13 mouse cellular contexts compared by ENCODE assay signal in the genomic region with DNA sequence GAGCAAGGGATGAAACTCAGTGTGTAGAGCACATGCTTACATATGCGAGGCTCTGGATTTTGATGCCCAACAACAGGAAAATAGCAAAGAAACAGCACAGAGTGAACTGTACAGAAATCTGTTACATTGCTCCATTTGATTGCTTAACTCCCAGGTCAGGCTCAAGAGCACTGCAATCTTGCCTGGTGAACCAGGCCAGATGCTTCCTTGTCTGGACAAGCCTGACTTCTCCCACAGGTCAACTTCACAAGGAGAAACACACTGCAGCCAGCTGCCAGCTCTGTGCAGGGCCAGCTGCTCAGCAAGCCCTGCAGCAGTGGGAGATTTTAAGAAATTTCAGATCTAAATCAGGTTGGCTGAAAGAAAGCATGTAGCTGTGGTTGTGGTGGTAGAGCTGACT.
A peak's percentile ranks its signal among the peaks of the same experiment; 100 is the strongest.
DNase-seq lines count a peak whose midpoint lies in the region.
"Had no signal": no experiment of that assay in that cellular context is flagged by ENCODE, and none has a peak within 500 bp of the region (broad histone marks: within the 10 kb centered on the region; RNA-seq: fewer than 3 reads in every experiment).

No protein-coding gene starts in this region.

- DNase-seq in kidney, adult 9 months = peak; percentile 6
- no peak for DNase-seq in kidney, postnatal 4 days
- DNase-seq in adipocyte (ENCODE audit: low spot score) = peak; percentile 3
- DNase-seq in fat pad, adult 2 months (ENCODE audit: extremely low read depth, low read depth, low spot score) = peak; percentile 91
- peak; percentile 35 for DNase-seq in lung, postnatal 25 days (ENCODE audit: low spot score)
- no peak for DNase-seq in adrenal gland, postnatal 4 days (ENCODE audit: low spot score in 2 of 2)
- no peak for DNase-seq in cerebellum, postnatal 25 days
- DNase-seq: adrenal gland, postnatal 10 days; B cell, adult 2 months; cerebellum, adult 2 months; heart, adult 18-20 months; layer of hippocampus, adult 9-11 months; right cerebral cortex, postnatal 14 days had no signal

Comparison
In these comparisons a context has a peak if more than half of its experiments do, and no peak if none do; other contexts are left out.
1. DNase-seq: peak in kidney, adult 9 months (single experiment), adipocyte (single experiment), fat pad, adult 2 months (single experiment) and lung, postnatal 25 days (single experiment); none in kidney, postnatal 4 days (0 of 2), adrenal gland, postnatal 4 days (0 of 2) and cerebellum, postnatal 25 days (0 of 2).